Mouse (Mus musculus) midbrain, embryonic 16.5 days (tissue): Measurements from ENCODE around the gene Ppp1r8. TPM values are rescaled to one million over a fixed set of nuclear protein-coding genes. Genes with fewer than 3 reads are reported as not detected.
"Not testable (repeated sequence)": the region's sequence is repeated elsewhere in the genome, so short reads cannot be mapped to it uniquely, and the experiment has no call there.

Experiments
- ATAC-seq: fragments of 200-750 bp; cut with Nextera tagmentation; 2 replicates; pipeline ENCODE4 v1.8.0; 2017; ENCODE audit warnings: moderate TSS enrichment
- H3K27ac ChIP-seq: fragments of 300-500 bp; sonication (generic); 2 replicates; pipeline ENCODE4 v1.5.1; 2014; ENCODE audit warnings: mild to moderate bottlenecking, low read length, mixed read lengths
- H3K27me3 ChIP-seq: fragments of 300-500 bp; sonication (generic); 2 replicates; pipeline ENCODE4 v1.6.1; 2014; ENCODE audit warnings: low read depth, low read length, mixed read lengths; ENCODE audit not compliant: control insufficient read depth, insufficient read depth
- H3K36me3 ChIP-seq: fragments of 300-500 bp; sonication (generic); 2 replicates; pipeline ENCODE4 v1.6.1; 2014; ENCODE audit warnings: mild to moderate bottlenecking, low read length, moderate library complexity, mixed read lengths; ENCODE audit not compliant: control insufficient read depth, insufficient read depth
- H3K4me1 ChIP-seq: fragments of 300-500 bp; sonication (generic); 2 replicates; pipeline ENCODE4 v1.6.1; 2014; ENCODE audit warnings: mild to moderate bottlenecking, low read length, mixed read lengths; ENCODE audit not compliant: control insufficient read depth, insufficient read depth
- H3K4me2 ChIP-seq: fragments of 300-500 bp; sonication (generic); 2 replicates; pipeline ENCODE4 v1.6.1; 2014; ENCODE audit warnings: mild to moderate bottlenecking, low read length, mixed read lengths
- H3K4me3 ChIP-seq: fragments of 300-500 bp; sonication (generic); 2 replicates; pipeline ENCODE4 v1.5.1; 2014; ENCODE audit warnings: low read depth, mild to moderate bottlenecking, low read length, moderate library complexity, mixed read lengths
- H3K9ac ChIP-seq: fragments of 300-500 bp; sonication (generic); 2 replicates; pipeline ENCODE4 v1.6.1; 2014; ENCODE audit warnings: low read depth, low read length, mixed read lengths
- H3K9me3 ChIP-seq: fragments of 300-500 bp; sonication (generic); replicated peaks from 2 replicates; pipeline ENCODE4 v1.6.1; 2014; ENCODE audit warnings: mild to moderate bottlenecking, low read length, mixed read lengths; ENCODE audit not compliant: control insufficient read depth, poor library complexity, severe bottlenecking
- WGBS: fragments of 180-500 bp; shearing (Covaris S2); extraction: QIAGEN DNeasy Blood & Tissue Kit; methylation state at CpG from one replicate; pipeline ENCODE4 v1.1.7; 2014; 5-methylcytosine and 5-hydroxymethylcytosine counted together
- polyA plus RNA-seq: library from polyadenylated mRNA; unstranded; fragments of >200 nt; fragmentation: Nextera tagmentation; extraction: Ambion mirVana; gene quantifications from 2 replicates; pipeline ENCODE4 v1.2.1, GENCODE M21; 2015

Gene Ppp1r8
- polyA plus RNA-seq, 1 experiment from 2014 or later: 58.5 TPM

DNA sequence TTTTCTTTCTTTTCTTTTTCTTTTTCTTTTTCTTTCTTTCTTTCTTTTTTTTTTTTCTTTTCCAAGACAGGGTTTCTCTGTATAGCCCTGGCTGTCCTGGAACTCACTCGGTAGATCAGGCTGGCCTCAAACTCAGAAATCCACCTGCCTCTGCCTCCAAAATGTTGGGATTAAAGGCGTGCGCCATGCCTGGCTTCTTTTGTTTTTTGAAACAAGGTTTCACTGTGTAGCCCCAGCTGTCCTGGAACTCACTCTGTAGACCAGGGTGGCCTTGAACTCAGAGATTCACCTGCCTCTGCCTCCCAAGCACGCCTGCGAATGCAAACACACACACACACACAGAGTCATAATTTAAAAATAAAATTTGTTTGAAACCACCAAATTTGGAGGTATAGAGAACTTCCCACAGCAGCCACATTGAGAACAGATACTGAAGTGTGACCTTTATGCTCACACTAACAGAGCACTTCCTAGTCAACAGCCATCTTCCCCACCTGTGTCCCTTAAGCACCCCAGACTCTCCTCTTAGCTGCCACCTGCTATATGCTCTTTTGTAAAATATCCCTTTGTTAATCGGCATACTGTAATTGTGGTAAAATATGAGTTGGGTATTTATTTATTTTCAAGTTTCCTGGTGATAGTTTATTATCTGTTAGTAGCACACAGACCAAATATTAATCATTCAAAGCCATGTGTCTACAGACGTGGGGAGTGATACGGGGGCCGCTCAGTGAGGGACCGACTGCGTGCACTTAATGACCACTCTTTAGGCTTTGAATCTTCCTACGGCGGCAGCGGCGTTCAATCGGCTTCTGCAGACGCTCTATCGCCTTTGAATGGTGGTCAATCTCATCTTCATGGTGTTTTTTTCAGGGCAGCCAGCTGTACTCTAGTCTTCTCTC lies 41.5 kb downstream of the Ppp1r8 start:
- H3K4me3 ChIP-seq: no peak overlapping the region
- H3K36me3 ChIP-seq: no peaks in the 10 kb centered on the region
- no peak overlapping the region for H3K9ac ChIP-seq
- H3K27me3 ChIP-seq: no peaks in the 10 kb centered on the region
- whole genome bisulfite sequencing: 87% methylated on average over 18 of the region's 18 CpGs
- no peak for ATAC-seq
- H3K4me2 ChIP-seq: no peak overlapping the region
- no peaks in the 10 kb centered on the region for H3K4me1 ChIP-seq
- no peak overlapping the region for H3K27ac ChIP-seq
- no peaks in the 10 kb centered on the region for H3K9me3 ChIP-seq

DNA sequence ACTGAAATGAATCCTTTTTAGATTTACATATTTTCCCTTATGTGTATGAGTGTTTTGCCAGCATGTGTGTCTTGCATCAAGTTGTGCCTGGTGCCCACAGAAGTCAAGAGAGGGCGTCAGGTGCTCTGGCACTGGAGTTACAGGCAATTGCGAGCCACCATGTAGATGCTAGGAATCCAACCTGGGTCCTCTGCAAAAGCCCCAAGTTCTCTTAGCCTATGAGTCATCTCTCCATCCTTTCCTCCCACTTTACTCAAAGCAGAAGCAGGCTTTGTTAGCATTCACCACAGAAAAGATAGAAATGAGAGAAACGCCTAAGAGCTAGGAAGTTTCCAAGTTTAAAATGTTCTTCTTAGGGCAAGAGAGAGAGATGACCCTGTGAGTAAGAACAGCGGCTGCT lies 43.1 kb downstream of the Ppp1r8 start:
- no peak for ATAC-seq
- Histone ChIP-seq H3K4me2 (no peak overlapping the region), H3K27me3 (peaks cover 4% of the 10 kb centered on the region; the same call in 1 of the 2 replicates), H3K9ac (no peak overlapping the region), H3K27ac (no peak overlapping the region), H3K36me3 (no peaks in the 10 kb centered on the region), H3K4me1 (peaks cover 4% of the 10 kb centered on the region), H3K9me3 (no peaks in the 10 kb centered on the region), H3K4me3 (no peak overlapping the region)
- WGBS: 90% methylated on average over 4 of the region's 4 CpGs

DNA sequence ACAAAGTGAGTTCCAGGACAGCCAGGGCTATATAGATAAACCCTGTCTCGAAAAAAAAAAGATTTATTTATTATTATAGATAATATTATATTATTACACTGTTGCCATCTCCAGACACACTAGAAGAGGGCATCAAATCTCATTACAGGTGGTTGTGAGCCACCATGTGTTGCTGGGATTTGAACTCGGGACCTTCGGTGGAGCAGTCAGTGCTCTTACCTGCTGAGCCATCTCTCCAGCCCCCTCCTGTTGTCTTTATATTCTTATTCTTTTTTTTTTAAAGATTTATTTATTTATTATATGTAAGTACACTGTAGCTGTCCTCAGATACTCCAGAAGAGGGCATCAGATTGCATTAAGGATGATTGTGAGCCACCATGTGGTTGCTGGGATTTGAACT lies 44.3 kb downstream of the Ppp1r8 start:
- H3K36me3 ChIP-seq, H3K4me1 ChIP-seq, H3K27me3 ChIP-seq, ATAC-seq, H3K9ac ChIP-seq, H3K4me2 ChIP-seq, H3K4me3 ChIP-seq, H3K9me3 ChIP-seq, H3K27ac ChIP-seq: not testable (repeated sequence)
- WGBS: 87% methylated on average over 3 of the region's 3 CpGs

DNA sequence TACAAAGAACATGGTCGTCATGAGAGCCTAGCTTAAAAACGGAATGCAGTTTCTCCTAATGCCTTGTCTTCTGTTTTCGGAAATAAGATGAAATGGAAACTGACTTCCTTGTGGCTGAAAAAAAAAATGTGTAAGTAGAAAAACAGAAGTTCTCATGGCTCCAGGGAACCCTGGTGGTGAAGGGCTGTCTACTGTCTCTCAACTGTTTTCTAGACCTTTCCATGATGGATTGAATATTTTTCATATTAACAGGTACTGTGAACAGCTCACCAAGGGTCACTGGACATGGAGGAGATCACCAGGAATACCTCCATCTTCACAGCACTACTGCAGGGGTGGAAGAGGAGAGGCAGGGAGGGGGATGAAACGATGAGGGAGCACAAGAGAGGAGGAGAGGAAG lies 44.9 kb downstream of the Ppp1r8 start:
- ATAC-seq: no peak
- no peak overlapping the region for H3K9ac ChIP-seq
- H3K27me3 ChIP-seq: peaks cover 4% of the 10 kb centered on the region; the same call in 1 of the 2 replicates
- H3K27ac ChIP-seq: no peak overlapping the region
- no peaks in the 10 kb centered on the region for H3K9me3 ChIP-seq
- H3K36me3 ChIP-seq: no peaks in the 10 kb centered on the region
- peaks cover 4% of the 10 kb centered on the region for H3K4me1 ChIP-seq
- 76% methylated on average over 4 of the region's 4 CpGs for WGBS
- no peak overlapping the region for H3K4me2 ChIP-seq
- H3K4me3 ChIP-seq: no peak overlapping the region

DNA sequence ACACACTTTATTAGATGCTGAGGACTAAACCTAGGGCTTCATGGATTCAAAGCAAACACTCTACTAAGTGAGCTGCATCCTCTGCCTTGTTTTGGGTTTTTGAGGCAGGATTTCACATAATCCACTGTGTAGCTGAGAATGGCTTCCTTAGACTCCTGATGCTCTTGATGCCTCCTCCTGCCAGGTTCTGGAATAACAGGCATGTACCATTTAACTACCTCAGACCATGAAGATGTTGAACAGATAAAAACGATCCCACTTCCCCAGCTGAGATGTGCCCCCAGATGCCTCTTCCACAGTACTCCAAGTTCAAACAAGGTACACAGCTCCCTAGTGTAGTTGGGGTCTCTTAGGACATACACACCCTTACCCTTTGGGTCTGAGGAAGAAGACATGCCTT lies 45.5 kb downstream of the Ppp1r8 start:
- no peak for ATAC-seq
- H3K27me3 ChIP-seq: peaks cover 4% of the 10 kb centered on the region; the same call in 1 of the 2 replicates
- no peaks in the 10 kb centered on the region for H3K36me3 ChIP-seq
- WGBS: 87% methylated on average over 1 of the region's 1 CpGs
- no peak overlapping the region for H3K9ac ChIP-seq
- no peaks in the 10 kb centered on the region for H3K9me3 ChIP-seq
- no peak overlapping the region for H3K27ac ChIP-seq
- no peak overlapping the region for H3K4me3 ChIP-seq
- H3K4me2 ChIP-seq: no peak overlapping the region
- H3K4me1 ChIP-seq: peaks cover 4% of the 10 kb centered on the region

DNA sequence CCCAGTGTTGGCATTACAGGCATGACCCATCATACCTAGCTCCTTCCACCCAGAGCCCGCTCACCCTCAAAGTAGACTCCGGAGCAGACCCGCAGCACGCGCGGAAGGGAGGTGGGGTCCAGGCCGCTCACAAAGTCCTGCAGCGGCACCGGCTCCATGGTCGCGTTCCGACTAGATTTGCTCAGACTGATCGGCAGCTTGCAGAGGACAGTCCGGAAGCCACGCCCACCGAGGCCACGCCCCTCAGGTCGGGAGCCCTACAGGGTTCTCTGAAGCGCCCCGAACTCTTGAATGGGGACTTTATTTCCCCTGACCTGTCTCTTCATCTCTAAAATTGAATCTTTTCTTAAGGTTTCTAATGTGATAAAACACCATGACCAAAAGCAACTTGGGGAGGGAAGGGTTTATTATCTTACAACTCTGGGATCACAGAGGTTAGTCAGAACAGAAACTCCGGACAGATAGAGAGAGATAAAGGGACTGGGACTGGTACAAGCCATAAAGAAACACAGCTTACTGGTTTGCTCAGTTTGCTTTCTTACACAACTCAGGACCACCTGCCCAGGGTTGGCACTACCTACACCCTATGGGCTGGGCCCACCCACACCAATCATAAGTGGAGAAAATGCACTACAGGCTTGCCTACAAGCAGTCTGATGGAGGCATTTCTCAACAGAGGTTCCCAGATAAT lies 46.6 kb downstream of the Ppp1r8 start, which contains the start of gene Themis2:
TSS of gene Themis2 (minus strand) at position 192 of the 691 bp plus-strand sequence.
- no peak within 1 kb of the TSS for H3K27ac ChIP-seq
- ATAC-seq: no peak
- 3% methylated on average over 21 of the region's 21 CpGs for WGBS
- H3K4me1 ChIP-seq: peaks cover 4% of the 10 kb centered on the region
- peaks cover 4% of the 10 kb centered on the region; the same call in 1 of the 2 replicates for H3K27me3 ChIP-seq
- H3K36me3 ChIP-seq: no peaks in the 10 kb centered on the region
- no peaks in the 10 kb centered on the region for H3K9me3 ChIP-seq
- H3K4me3 ChIP-seq: peak within 1 kb of the TSS; percentile 13; the same call in 1 of the 2 replicates
- 0 out of 2 replicates have a peak within 1 kb of the TSS, but pooled peaks have one; percentile 38 for H3K9ac ChIP-seq
- H3K4me2 ChIP-seq: peak within 1 kb of the TSS; percentile 46

DNA sequence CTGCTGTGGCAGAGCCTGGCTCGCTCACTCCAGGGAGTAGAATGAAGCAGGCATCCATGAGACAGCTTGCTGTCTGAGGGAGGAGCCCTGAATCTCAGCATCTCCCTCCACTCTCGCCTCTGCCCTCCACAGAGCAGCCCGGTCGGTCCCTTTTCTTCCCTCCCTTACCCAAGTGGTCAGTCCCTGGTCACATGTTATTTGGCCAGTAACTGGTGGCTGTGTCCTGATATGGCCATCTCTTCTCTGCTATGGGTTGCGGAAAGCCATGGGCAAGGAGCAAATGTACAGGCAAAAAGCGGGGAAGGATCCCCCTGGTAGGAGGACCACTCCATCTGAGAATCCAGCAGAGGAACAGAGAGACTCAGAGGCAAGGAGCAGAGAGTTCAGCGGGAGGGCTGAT lies 47.8 kb downstream of the Ppp1r8 start:
- 58% methylated on average over 7 of the region's 7 CpGs for WGBS
- no peak for ATAC-seq
- Histone ChIP-seq H3K27me3 (peaks cover 4% of the 10 kb centered on the region; the same call in 1 of the 2 replicates), H3K27ac (no peak overlapping the region), H3K36me3 (no peaks in the 10 kb centered on the region), H3K4me2 (no peak overlapping the region), H3K9ac (no peak overlapping the region), H3K4me3 (no peak overlapping the region), H3K9me3 (no peaks in the 10 kb centered on the region), H3K4me1 (peaks cover 4% of the 10 kb centered on the region)

DNA sequence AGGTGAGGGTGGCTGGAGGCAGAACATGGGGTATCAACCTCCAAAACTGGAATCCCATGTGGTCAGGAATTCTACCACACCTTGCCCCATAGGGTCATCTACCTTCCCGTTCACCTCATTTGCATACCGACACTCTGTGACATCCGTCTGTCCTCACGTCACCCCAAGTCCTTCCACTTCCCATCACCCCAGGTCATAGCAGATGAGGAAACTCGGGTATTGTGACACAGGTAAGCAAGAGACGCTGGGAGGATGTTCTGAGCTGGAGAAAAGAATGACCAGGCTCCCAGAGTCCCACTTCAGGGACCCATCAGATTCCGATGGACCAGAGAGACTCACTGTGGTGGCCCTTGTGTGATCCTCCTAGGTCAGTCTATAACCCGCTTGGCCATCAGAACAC lies 48.2 kb downstream of the Ppp1r8 start:
- peaks cover 4% of the 10 kb centered on the region for H3K4me1 ChIP-seq
- no peak overlapping the region for H3K4me3 ChIP-seq
- H3K27ac ChIP-seq: no peak overlapping the region
- no peak overlapping the region for H3K4me2 ChIP-seq
- no peaks in the 10 kb centered on the region for H3K9me3 ChIP-seq
- H3K36me3 ChIP-seq: no peaks in the 10 kb centered on the region
- WGBS: 77% methylated on average over 8 of the region's 8 CpGs
- H3K27me3 ChIP-seq: peaks cover 4% of the 10 kb centered on the region; the same call in 1 of the 2 replicates
- ATAC-seq: no peak
- no peak overlapping the region for H3K9ac ChIP-seq

DNA sequence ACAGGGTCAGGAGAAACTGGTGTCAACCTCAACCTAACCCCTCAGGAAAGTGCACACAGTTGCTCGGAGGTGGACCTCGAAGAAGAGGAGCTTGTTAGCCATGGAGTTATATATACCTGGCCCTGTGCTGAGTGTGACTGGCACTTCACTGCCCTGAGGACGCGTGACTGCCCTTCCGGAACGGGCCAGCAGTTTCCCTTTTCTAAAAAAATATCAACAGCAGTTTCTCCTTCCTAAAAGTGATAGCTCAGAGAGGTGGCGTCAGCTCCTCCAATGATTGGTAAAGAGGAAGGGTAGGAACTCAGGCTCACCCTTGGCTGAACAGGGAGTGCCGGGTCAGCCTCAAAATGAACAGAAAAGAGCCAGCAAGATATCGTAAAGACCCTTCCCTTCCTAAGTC lies 48.9 kb downstream of the Ppp1r8 start:
- H3K27ac ChIP-seq: no peak overlapping the region
- WGBS: 85% methylated on average over 9 of the region's 9 CpGs
- peaks cover 4% of the 10 kb centered on the region for H3K4me1 ChIP-seq
- H3K36me3 ChIP-seq: no peaks in the 10 kb centered on the region
- no peak overlapping the region for H3K4me3 ChIP-seq
- no peaks in the 10 kb centered on the region for H3K9me3 ChIP-seq
- no peak for ATAC-seq
- H3K9ac ChIP-seq: no peak overlapping the region
- H3K4me2 ChIP-seq: no peak overlapping the region
- H3K27me3 ChIP-seq: peaks cover 4% of the 10 kb centered on the region; the same call in 1 of the 2 replicates
